Mouse (Mus musculus) right cerebral cortex, adult 18-20 months (tissue): ENCODE measurements around the gene Smoc2.
A peak's percentile ranks its signal among the peaks of the same experiment; 100 is the strongest.

Source experiments
- DNase-seq: peaks from one replicate; pipeline ENCODE4 v3.0.0; 2022; ENCODE audit warnings: mixed read lengths

Gene Smoc2

GRCm38 (mm10) chr17:14280425-14280833, 1.1 kb downstream of the Smoc2 start:
- DNase-seq: no peak

GRCm38 (mm10) chr17:14288015-14288616, 8.8 kb downstream of the Smoc2 start:
- DNase-seq: peak; percentile 73

- no peak for DNase-seq
Observed at GRCm38 (mm10) chr17:14293617-14294016, 14.3 kb downstream of the Smoc2 start.

- DNase-seq: no peak
Observed at GRCm38 (mm10) chr17:14295146-14295545, 15.8 kb downstream of the Smoc2 start.

- no peak for DNase-seq
Observed at GRCm38 (mm10) chr17:14300361-14300760, 21.1 kb downstream of the Smoc2 start.

- DNase-seq: no peak
Observed at GRCm38 (mm10) chr17:14301491-14302344, 22.4 kb downstream of the Smoc2 start.

- no peak for DNase-seq
Observed at GRCm38 (mm10) chr17:14302356-14302755, 23.1 kb downstream of the Smoc2 start.

- DNase-seq: no peak
Observed at GRCm38 (mm10) chr17:14303722-14304121, 24.4 kb downstream of the Smoc2 start.

- DNase-seq: no peak
Observed at GRCm38 (mm10) chr17:14309884-14310283, 30.6 kb downstream of the Smoc2 start.

GRCm38 (mm10) chr17:14312440-14312839, 33.1 kb downstream of the Smoc2 start:
- peak; percentile 33 for DNase-seq

GRCm38 (mm10) chr17:14314308-14314707, 35.0 kb downstream of the Smoc2 start:
- DNase-seq: no peak

- no peak for DNase-seq
Observed at GRCm38 (mm10) chr17:14316536-14316935, 37.2 kb downstream of the Smoc2 start.

- DNase-seq: no peak
Observed at GRCm38 (mm10) chr17:14317439-14317838, 38.1 kb downstream of the Smoc2 start.

- DNase-seq: no peak
Observed at GRCm38 (mm10) chr17:14326156-14326555, 46.9 kb downstream of the Smoc2 start.

- no peak for DNase-seq
Observed at GRCm38 (mm10) chr17:14328037-14328436, 48.7 kb downstream of the Smoc2 start.

GRCm38 (mm10) chr17:14330498-14330897, 51.2 kb downstream of the Smoc2 start:
- no peak for DNase-seq

- no peak for DNase-seq
Observed at GRCm38 (mm10) chr17:14339932-14340557, 60.7 kb downstream of the Smoc2 start.

- DNase-seq: no peak
Observed at GRCm38 (mm10) chr17:14340736-14341135, 61.4 kb downstream of the Smoc2 start.

GRCm38 (mm10) chr17:14342511-14342910, 63.2 kb downstream of the Smoc2 start:
- no peak for DNase-seq

GRCm38 (mm10) chr17:14343442-14343841, 64.1 kb downstream of the Smoc2 start:
- no peak for DNase-seq

- no peak for DNase-seq
Observed at GRCm38 (mm10) chr17:14345556-14345955, 66.2 kb downstream of the Smoc2 start.

- no peak for DNase-seq
Observed at GRCm38 (mm10) chr17:14346891-14347290, 67.6 kb downstream of the Smoc2 start.

GRCm38 (mm10) chr17:14349086-14349814, 69.9 kb downstream of the Smoc2 start:
- DNase-seq: no peak
